Mouse (Mus musculus) cerebellum, adult 11-12 months (tissue): ENCODE results near the gene Paqr5.

Experiments used
- DNase-seq: peaks from one replicate; pipeline ENCODE4 v3.0.0; 2022

Gene Paqr5

DNA sequence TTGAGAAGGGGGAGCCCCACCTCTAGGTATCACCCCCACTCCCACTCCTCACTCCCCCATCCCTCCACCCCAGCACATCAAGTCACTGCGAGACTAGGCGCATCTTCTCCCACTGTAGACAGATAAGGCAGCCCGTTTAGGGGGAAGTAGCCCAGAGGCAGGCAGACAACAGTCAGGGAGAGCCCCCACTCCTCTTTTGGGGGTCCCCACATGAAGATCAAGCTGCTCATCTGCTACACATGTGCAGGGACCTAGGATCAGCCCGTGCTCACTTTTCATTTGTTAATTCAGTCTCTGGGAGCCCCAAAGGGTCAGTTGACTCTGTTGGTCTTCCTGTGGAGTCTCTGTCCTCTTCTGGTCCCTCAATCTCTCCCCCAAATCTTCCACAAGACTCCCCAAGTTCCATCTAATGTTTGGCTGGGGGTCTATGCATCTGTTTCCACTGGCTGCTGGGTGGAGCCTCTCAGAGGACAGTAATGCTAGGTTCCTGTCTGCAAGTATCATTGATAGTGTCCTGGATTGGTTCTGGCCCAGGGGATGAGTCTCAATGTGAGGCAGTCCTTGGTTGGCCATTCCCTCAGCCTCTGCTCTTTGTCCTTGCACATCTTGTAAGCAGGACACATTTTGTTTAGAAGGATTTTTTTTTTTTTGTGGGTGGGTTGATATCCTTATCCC, 118.9 kb downstream of the Paqr5 start:
- DNase-seq = no peak

DNA sequence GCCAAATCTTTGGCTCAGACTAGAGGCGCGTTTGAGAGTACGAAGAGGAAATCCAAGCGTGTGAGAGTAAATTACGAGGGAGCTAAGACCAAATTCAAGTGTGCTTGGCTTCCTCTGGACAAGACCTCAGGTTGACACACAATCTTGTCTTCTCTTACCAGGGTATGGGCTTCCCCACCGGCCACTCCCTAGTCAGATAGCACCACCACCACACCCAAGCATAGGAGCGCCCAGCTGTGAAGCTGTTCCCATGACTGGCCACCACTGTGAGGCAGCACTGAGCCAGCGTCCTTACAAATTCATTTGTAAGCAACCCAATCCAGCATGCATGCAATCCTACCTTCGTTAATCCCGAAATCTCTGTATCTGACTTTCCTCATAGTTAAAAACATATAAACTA, 119.7 kb downstream of the Paqr5 start:
- no peak for DNase-seq

DNA sequence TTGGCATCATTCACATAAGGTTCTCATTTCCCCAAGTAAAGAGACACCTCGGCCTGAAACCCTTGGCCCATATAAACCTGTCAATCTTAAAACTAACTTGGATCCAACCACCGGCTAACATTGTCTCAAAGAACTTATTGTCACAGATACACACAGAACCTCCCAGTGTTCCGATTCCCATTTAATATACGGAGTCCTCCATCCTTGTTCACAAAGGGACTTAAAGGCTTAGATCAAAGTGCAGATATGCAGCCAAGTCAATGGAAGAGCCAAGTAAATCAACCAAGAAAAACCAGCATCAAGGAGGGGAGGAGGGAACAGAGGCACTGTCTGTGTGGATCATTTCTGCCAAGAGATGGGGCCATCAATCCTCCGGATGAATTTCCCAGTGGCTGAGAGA, 121.1 kb downstream of the Paqr5 start:
- no peak for DNase-seq

DNA sequence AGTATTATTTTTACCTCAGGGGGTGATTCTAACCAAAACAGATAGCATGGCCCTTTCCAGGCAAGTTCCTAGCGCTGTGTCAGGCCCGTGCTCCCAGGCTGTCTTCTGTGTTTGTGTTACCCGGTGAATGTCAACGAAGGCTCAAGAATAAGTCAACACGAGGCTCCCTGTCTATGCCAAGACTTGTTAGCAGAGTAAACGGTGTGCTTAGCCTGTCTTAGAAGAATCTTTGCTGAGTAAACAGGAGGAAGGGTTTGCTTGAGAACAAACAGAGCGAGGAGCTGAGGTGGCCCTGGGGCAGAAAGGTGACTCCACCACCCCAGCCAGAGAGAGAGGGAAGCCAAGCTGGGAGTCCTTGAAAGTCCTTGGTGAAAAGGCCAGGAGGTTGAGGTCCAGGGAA, 122.5 kb downstream of the Paqr5 start:
- DNase-seq = no peak
